Mouse (Mus musculus) retina, adult 2 months (tissue): ENCODE results near the gene Polr2c.
"Not testable (repeated sequence)": the region's sequence is repeated elsewhere in the genome, so short reads cannot be mapped to it uniquely, and the experiment has no call there.

Experiments used
- DNase-seq: peaks from one replicate; pipeline ENCODE4 v3.0.0-alpha.2; 2012; ENCODE audit warnings: low read depth, low spot score

Polr2c gene

DNA sequence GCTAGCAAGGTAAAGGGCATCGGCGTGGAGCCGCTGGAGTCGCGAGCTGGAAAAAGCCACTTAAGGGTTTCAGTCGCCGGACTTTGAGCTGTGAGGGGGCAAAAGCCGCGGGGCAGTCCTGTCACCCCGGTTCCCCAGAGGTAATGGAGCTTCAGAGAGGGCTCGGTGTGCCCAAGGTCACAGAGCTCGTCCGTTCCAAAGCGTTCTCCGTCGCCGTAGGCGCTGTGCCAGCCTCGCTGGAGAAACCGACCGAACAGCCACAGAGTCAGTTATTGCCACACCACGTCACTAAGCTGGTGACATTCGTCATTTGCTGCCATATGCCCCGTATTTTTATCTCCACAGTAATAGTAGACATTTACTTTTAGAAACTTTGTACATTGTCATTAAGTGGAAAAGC is 18.6 kb upstream of the Polr2c start:
- DNase-seq: no peak

- DNase-seq: no peak
These were observed 16.1 kb upstream of the Polr2c start for GRCm38 (mm10) chr8:94841183-94841582.

GRCm38 (mm10) chr8:94850049-94850448 is 7.2 kb upstream of the Polr2c start:
- no peak for DNase-seq

DNA sequence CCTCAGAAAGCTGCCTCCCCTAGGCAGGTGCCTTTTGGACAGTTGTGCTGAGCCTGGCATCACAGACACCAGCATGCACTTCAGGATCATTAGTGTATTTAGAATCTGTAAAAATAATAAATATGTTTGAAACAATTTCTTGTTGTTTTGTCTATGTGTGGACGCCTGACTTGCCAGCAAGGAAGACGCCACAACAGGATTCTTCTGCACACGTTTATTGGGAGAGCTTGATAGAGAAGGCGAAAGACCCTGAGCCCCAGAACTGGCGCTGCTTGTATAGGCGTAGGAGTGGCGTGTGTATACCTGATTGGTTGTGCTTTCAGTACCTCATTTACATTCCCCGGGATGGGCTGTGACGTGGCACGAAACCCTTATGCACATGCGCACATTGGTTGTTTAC is 2.5 kb upstream of the Polr2c start:
- DNase-seq: not testable (repeated sequence)

DNA sequence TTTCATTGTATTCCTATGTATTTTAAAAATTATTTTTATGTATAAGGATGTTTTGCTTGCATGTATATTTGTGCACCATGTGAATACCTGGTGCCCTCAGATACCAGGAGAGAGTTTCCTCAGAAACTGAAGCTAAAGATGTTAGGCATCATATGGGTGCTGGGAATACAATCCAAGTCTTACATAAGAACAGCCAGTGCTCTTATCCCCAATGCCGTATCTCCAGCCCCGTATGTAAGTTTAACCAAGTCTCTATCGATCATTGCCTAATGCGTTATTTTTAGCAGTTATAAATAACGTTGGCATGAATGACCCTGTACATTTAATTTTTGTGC is 272 bp upstream of the Polr2c start:
- no peak for DNase-seq

DNA sequence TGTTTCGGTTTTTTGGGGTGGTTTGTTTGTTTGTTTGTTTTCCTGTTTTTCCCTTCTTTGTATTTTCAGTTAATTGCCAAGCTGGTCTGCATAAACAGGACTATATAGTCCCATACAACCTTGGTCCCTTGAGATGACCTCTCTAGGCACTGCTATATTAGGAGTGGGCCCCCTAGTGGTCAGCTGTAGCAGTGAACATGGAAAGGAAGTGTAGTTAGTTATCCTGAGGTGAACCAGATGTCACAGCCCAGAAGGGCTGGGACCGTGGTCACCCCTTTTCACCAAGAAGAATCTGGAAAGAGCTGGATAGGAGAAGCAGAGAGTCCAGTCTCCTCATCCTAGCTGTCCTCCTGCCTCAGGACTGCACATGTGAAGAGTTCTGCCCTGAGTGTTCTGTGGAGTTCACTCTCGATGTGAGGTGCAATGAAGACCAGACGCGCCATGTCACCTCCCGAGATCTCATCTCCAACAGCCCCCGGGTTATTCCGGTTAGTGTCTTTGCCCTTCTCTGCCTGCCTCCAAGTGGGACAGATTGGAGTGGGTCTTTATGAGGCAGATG is 4.2 kb downstream of the Polr2c start:
- DNase-seq: no peak

DNA sequence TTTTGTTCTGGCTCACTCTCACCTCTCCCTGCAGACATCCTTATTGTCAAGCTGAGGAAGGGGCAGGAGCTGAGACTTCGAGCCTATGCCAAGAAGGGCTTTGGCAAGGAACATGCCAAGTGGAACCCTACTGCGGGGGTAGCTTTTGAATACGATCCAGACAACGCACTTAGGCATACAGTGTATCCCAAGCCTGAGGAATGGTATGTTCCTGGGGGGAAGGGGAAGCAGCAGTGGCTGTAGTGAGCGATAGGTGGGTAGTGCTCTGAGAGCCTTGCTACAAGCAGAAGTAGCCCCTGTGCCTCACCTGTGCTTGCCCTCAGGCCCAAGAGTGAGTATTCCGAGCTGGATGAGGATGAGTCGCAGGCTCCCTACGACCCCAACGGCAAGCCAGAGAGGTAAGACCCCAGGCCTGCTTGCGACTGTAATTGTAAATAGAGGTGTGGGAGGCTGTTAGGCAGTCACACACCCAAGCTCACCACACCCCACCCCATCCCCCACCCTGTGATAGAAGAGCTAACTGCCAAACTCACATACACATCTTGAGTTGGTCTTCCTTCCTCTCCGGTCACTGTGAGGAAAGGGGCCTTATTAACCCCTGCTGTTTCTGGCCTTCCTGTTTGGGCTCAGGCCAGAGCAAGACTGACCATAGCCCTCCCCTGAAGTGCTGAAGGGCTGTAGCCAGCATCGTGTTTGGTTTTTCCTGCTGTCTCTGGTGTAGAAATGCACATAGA is 5.4 kb downstream of the Polr2c start:
- DNase-seq: no peak

DNA sequence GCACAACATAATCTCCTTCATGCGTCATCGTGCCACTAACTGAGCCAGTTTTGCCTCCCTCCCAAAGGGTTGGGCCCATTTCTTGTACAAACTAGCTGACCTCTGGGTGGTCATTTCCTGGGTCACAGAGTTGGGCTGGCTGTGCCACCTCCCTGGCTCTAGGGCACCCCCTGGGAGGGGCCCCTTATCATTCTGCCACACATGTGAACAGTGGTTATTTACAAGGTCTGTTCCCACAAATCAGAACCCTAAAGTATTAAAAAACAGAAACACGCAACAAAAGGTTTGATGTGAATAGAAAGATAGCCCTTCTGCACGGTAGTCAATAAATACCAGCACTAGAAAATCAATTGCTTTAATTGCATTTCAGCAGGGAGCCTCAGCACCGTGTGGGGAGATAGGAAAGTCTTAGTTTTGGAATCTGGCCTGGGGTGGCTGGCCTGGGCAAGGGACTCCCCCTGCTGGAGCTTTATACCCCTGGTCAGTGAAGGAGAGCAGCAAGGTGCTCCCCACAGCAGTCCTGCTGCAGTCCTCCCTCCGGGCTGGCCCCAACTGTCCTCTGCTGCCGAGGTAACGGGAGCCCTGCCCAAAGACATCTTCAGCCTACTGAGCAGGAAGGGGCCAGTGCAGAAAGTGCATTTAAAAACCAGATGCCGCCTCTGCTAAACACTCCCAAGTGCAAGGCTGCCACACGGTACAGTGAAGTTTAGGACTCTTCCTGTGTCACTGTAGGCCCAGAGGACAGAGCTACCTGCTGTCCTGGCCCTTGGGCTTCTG is 6.8 kb downstream of the Polr2c start:
- DNase-seq: no peak

DNA sequence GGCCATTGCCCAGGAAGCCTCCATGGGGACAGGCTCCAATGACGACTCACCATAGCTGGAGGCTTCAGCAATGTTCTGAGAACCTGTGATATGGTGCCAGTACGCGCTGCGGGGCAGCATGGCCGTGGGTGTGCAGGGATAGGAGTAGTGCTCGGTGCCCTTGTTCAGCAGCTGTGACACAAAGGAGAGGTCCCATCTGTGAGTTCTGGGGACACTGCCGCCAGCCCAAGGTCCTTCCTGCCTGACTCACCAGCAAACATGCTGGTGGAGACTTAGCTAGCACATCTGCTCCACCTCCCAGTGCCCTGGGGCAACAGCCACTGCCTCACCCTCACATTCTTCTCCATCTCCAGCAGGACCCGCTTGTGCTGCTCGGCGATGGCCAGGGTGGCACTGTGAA is 8.0 kb downstream of the Polr2c start:
- DNase-seq: no peak

GRCm38 (mm10) chr8:94866921-94867320 is 9.7 kb downstream of the Polr2c start:
- no peak for DNase-seq

DNA sequence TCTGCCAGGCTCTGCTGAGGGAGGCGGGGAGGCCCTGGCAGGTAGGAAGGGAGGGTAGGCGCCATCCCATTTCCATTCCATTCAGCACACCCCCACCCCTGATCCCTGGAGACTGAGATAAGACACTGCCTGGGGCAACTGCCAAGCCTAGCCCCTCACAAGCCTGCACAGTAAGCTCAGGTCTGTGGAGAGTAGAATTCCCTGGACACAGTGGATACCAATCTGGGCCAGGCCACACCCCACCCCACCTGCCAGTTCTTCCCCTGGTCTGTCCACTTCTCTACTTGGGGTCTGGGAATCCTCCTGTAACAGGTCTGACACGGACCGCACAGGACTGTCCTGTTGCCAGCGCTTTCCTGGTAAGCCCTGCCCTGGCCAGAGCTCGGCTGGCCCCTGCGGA is 11.9 kb downstream of the Polr2c start:
- no peak for DNase-seq

DNA sequence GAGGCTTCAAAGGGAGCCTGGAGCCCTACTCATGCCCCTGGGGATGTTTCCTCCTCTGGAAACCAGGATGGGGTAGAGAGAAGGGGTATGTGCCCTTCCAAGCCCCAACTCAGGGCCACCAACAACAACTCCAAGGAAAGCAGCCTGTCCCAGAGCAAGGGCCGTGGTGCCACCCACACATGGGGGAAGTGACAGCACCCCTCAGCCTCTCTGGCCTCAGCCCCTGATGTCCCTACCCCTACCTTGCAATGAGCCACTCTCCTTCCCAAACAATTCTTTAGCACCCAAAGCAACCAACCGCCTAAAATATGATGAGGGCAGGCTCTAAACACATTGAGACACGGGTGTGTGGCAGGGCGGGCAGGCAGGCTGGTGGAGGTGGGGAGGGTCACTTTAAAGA is 12.8 kb downstream of the Polr2c start:
- no peak for DNase-seq

GRCm38 (mm10) chr8:94870474-94871107 is 13.3 kb downstream of the Polr2c start:
- DNase-seq: no peak

DNA sequence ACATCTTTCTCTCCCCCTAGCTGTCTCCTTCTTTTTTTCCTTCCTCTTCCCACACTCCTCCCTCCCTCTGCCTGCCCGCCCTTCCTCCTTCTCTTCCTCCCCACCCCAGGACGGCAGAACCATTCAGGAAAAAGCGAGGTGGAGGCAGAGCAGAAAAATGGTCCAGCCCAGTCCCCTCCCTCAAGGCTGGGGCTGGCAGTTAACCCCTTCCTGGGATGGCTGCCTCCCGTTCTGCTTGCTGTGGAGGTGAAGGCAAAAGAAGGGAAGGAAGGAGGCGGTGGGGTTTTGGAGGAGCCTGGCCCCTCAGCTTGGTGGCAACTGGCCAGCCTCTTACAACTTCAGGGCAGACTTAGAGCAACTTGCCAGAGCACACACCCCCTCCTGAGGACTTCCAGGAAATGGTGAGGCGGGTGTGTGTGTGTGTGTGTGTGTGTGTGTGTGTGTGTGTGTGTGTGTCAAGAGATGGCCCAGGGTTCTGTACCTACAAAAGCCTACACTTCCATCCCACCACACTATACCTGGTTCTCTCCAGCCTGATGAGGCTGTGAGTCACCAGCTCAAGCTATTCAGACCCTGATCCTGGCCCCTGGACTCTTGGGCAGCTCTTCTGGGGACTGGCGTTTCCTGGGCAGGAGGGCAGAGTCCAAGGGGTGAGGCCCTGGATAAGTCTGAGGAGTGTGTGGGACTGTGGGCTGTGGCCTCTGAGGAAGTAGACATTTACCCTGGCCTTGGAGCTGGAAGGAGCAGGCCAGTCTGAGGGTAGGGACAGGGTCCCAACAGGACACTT is 14.1 kb downstream of the Polr2c start:
- no peak for DNase-seq

GRCm38 (mm10) chr8:94872156-94872555 is 14.9 kb downstream of the Polr2c start:
- DNase-seq: no peak

DNA sequence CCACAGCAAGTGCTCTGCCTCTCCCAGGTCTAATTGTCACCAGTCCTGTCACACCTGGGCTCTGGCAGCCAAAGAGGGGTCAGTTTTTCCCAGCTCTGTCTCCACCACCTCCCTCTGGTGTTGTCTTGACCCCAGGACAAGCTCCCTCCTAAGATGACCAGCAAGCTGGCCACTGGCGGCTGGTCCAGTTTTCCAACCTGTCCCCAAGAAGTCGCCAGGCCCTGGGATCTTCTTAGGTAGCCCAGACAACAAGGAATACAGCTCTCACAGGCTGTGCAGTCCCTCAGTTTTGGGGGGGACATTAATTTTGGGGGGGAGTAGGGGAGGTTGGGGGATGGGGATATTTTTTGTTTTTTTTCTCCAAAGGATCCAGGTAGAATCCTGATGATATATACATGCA is 15.3 kb downstream of the Polr2c start:
- no peak for DNase-seq

DNA sequence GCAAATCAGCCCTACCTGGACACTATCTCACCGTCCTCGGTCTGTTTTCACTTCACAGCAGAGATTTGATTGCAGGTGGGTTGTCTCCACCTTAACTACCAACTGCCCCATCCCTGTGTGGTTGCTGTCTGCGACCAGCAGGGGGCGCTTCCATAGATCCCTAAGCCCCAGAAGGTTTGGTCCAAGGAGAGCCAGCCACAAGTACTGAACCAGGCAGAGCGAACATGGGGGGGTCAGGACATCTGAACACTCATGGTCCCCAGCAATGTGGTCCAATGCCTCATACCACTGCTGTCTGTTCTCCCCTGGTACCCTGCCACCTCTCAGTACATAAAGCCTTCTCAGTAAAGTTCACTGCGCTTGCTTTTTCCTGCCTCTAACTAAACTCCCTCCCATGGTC is 17.1 kb downstream of the Polr2c start:
- peak; percentile 55 for DNase-seq

GRCm38 (mm10) chr8:94875096-94875870 is 18.0 kb downstream of the Polr2c start:
- no peak for DNase-seq

DNA sequence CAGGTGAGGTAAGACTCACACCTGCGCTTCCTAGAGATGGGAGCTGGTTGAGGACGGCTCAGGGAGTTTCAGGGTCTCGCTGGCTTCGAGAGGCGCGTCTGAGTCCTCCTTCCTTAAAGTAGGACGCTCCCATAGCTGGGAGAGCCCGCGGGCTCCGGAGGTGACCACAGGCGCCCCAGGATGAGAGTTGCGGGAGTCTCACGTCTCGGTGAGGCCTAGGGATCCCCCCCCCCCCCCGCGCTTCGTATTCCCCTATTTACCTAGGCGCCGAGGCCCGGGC is 18.6 kb downstream of the Polr2c start:
- no peak for DNase-seq

- peak; percentile 80 for DNase-seq
These were observed 19.0 kb downstream of the Polr2c start, which contains the start of gene Dok4 for GRCm38 (mm10) chr8:94876197-94876730. TSS of gene Dok4 (minus strand) at chr8:94876330.

DNA sequence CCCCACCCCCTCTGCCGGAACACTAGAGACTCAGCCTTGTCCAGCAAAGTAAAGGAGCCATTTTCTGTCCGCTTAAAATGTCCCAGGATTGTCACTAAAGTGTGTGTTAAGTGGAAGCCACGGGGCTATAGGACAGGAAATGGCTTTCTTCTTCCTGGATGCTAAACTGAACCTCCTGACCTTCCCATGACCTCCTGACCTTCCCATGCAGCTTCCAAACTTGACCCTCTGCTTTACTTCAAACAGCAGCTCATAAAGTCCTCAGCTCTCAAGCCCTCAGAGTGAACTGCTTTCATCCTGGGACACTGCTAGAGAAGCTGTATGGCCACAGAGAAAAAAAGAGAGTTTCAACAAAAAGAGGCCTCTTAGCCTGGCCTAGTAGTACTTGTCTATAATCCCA is 19.6 kb downstream of the Polr2c start:
- DNase-seq: no peak
